Mouse (Mus musculus) layer of hippocampus, postnatal 14 days (tissue): ENCODE measurements around the gene Mrpl30. TPM values are rescaled to one million over a fixed set of nuclear protein-coding genes. Genes with fewer than 3 reads are reported as not detected.

Experiments
- DNase-seq, 2 experiments: peaks; one replicate each; pipeline ENCODE4 v3.0.0; 2021 to 2022; ENCODE audit warnings: low spot score in 2 of 2, mixed read lengths in 1 of 2
- long read RNA-seq, 2 experiments: library from polyadenylated mRNA; stranded (forward); transcript quantifications; one replicate each; pipeline ENCODE4 v2.0.0; 2021
- total RNA-seq, 2 experiments: library from RNA; stranded (reverse); gene quantifications; 2 replicates each; pipeline ENCODE4 v1.2.3; 2021

Mrpl30 gene
- total RNA-seq = 100 to 1,000 TPM; 141 to 142 TPM
- long read RNA-seq, experiment 1, transcript Mrpl30-205 (5 exons, 662 nt) = minor isoform, 11 of 105 reads
- long read RNA-seq, experiment 1, transcript Mrpl30-201 (6 exons, 969 nt) = major isoform, 14 of 105 reads
- long read RNA-seq, experiment 1, partial matches to known transcripts = 0 of 105 reads
- long read RNA-seq, experiment 1, other reads (novel, unspliced or antisense) = 78 of 105 reads
- long read RNA-seq, experiment 2, transcript Mrpl30-205 (5 exons, 662 nt) = minor isoform, 26 of 304 reads
- long read RNA-seq, experiment 2, transcript Mrpl30-201 (6 exons, 969 nt) = major isoform, 59 of 304 reads
- long read RNA-seq, experiment 2, partial matches to known transcripts = 1 of 304 reads
- long read RNA-seq, experiment 2, other reads (novel, unspliced or antisense) = 216 of 304 reads

- peak; percentile 92 to 93 for DNase-seq
These were observed at the start of gene Mrpl30, which contains the start of gene Mitd1 for GRCm38 (mm10) chr1:37890025-37890652. Gene Mrpl30 (plus strand): TSS chr1:37890477. Gene Mitd1 (minus strand): TSS chr1:37890411.

GRCm38 (mm10) chr1:37846878-37847277 lies 43.4 kb upstream of the Mrpl30 start:
- no peak for DNase-seq

- DNase-seq = peak; percentile 27 to 49
These were observed 39.6 kb upstream of the Mrpl30 start for GRCm38 (mm10) chr1:37850696-37851095.

DNA sequence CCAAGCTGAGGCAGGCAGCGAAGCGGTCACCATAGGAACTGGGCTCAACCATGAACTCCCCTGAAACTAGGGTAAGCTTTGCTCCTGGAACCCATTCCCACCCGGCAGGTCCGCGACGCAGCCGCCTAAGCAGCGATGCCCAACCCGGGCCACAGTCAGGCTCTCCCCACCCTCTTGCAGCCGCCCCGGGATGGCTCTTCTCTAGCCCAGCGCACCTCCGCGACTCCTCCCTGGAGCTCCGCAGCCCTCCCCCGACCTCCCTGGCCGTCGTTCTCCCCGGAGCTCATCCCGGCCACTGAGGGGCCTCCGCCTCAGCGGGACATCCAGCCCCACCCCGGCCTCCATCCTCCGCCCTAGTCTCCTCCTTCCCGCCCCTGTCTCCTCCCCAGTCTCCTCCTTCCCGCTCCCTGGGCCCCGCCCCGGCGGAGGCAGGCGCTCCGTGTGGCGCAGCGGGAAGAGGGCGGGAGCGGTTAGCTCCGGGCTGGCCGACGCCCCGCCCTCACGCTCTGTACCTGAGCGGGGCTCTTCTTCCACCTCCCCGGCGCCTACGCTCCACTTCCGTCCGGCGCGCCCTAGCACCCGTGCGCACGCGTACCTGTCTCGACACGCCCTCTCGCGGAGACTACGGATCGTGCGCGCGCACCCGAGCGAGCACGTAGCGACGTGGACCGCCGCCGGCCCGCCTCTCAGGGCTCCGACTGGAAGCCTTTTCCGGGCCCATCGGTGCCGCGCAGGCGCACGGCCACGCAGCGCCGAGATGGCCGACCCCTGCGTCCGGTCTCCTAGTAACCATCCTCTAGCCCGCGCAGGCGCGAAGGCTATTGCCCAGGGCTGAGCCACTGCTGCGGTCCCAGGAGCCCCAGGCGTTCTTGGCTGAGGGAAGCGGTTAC lies 25.5 kb upstream of the Mrpl30 start:
- peak; percentile 99 for DNase-seq

- no peak for DNase-seq
These were observed 24.7 kb upstream of the Mrpl30 start for GRCm38 (mm10) chr1:37865401-37866215.

- DNase-seq = no peak
These were observed 24.0 kb upstream of the Mrpl30 start, which contains the start of gene Tsga10 for GRCm38 (mm10) chr1:37866286-37866685. Gene Tsga10 (minus strand): TSS chr1:37866429.

DNA sequence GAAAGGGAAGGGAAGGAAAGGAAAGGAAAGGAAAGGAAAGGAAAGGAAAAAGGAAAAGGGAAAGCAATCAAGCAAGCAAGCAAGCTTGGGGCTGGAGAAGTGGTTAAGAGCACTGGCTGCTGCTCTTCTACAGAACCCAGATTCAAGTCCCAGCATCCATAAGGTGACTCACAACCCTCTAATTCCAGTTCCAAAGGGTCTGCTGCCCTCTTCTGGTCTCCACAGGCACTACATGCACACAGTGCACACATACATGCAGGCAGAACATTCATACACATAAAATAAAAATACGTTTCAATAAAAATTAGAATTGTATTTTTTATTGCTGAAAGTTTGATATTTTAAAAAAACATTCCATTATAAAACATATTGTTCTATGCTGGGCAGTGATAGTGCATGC lies 23.2 kb upstream of the Mrpl30 start:
- DNase-seq = peak; percentile 23 to 53

DNA sequence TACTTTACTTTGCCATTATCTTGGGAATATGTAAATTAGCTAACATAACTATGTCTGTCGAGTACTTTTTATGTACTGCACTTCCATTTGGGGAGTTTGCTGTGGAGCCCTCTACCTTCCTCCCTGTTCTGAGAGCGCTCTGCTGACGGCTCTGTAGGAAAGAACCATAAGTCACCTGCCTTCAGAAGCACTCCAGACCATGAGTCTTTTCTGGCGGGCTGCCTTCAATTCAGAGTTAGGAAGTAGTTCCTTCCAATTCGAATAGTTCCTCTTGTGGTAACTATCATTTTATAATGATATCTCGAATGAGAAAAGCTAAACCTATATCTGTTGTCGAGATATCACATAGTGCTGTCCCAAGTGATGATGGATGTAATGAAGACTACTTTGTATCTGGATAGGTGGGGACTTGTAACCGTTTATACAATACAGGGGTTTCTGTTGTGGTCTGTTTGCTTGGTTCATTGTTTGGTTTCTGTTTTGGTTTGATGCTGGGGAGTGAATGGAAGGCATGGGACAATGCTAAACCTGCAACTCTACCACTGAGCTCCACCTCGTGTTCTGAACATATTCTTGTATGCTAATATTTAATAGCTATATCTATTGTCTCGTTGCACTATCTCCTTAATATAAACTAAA lies 22.5 kb upstream of the Mrpl30 start:
- no peak for DNase-seq

- DNase-seq = no peak
These were observed 21.6 kb upstream of the Mrpl30 start for GRCm38 (mm10) chr1:37868640-37869039.

DNA sequence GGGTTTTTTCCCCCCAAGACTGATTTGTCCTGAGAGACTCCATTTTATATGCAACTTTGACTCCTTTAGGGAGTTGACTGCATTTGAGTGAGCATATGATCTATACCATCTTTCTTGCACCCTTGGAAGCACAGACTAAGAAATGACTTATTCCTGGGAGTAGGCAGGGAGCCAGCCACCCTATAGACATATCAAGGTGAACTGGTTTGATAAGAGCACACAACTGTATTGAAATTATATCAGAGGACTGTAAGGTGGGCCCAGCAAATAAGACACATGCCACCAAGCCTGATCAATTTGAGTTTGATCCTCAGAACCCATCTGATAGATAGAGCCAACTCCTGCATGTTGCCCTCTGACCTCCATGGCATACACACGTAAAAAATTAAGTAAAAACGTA lies 20.9 kb upstream of the Mrpl30 start:
- no peak for DNase-seq

DNA sequence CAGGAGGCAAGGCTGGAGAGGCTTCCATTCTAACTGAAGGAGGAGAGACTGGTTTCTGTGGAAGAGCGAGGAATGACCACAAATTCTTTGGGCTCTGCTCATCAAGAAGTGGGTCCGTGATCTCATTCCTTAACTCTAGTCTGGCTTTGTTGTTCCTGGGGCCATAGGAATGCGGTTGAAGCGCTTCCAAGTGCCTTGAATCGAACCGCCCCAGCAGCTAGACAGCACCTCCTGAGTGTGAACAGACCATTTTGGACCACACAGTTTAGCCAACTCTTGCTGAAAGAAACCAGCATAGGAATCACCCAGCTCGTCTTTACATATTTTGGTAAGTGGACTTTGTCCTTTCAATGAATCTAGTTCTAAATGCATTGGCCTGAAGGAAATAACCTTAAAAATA lies 18.6 kb upstream of the Mrpl30 start, which contains the start of gene Lipt1:
TSS of gene Lipt1 (plus strand) at position 35 of the 400 bp plus-strand sequence.
- DNase-seq = no peak

DNA sequence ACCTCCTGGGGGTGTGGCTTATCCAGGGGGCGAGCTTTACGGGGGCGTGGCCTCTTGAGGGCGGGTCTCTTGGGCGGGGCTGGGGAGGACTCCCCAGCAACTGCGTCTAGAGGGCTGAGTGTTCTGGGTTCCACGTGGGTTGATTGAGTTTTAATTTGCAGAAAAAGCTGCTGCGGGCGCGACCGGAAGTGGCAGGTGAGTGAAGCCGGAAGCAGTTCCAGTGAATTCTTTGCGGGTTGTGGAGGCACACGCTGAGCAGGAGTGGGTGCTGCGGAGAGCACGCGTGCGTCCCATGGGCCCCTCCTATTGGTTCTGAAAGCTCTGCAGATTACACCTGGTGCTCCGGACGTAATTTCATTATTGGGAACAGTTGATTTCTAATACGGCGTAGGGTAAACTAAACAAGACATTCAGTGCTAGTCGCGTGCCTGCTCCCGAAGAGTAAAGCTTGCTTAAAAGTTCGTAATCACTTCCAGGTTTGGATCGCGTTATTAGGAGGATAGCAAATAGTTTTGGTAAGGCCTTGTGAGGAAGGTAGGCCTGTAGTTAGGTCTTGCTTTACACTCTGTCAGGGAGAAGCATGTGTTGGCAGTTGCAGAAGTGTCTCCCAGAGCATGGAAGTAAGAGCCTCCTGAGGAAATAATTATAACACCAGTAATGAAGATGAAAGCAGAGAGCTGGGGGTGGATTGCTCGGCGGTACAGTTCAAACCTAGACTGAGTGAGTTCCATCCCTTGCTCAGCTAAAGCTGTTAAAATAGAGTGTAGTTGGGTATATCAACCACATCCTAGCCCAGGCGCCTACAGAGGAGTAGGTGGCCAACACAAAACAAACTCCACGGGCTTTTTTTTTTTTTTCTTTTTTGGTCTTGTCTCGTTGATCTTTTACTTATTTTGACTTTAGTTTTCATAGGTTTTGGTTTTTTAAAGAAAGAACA lies 17.9 kb upstream of the Mrpl30 start:
- peak; percentile 72 to 87 for DNase-seq

DNA sequence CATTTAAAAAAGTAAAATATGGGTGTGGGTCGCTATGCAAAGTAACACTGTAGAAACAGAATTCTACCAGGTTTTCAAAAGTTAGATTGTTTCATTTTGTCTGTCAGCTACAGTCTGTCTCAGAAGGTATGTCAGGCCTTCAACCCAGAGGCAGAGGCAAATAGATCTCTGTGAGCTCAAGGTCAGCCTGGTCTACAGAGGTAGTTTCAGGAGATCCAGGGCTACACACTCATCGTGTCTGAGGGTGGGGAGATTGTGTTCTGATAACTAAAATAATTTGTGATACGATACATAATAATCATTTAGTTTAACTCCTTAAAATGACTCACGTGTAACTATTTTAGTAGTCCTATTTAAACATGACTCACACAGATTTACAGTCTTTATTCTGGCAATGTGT lies 17.1 kb upstream of the Mrpl30 start:
- DNase-seq = no peak

DNA sequence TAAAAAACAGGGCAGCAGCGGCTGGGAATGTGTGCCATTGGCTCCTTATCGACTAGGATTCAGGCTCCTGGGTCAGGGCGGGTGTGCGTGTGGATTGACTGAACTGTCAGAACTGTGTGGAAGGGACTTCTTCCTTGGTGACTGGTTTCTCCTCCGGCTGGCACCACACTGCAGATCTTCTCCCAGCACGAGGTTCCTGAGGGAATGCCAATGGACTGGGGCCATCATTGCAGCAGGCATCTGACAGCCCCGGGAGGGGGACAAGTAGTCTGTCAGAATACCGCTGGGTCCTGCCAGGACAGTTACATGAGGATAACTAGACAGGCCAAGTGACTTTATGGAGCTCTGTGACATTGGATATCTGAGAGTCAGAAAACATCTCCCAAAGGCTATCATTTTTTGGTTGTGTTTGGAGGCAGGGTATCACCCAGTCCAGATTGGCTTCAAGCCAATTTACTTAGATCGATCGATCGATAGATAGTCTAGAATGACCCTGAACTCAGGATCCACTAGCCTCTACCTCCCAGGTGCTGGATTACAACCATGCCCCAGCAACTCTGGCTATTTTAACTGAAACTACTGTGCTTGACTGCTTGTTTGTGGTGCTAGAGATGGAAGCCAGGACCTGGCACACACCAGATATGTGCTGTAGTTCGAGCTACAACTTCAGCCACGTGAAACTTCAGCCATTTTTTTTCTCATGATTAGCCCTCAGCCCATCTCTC lies 12.4 kb upstream of the Mrpl30 start:
- DNase-seq = no peak

DNA sequence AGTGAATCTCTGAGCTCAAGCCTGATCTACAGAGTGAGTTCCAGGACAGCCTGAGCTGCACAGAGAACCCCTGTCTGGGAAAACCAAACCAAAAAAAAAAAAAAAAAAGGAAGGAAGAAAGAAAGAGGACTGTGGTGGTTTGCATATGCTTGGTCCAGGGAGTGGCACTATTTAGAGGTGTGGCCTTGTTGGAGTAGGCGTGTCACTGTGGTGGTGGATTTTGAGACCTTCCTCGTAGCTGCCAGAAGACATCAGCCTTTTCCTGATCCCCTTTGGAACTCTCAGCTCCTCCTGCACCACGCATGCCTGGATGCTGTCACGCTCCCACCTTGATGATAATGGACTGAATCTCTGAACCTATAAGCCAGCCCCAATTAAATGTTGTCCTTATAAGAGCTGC lies 6.9 kb upstream of the Mrpl30 start:
- no peak for DNase-seq

DNA sequence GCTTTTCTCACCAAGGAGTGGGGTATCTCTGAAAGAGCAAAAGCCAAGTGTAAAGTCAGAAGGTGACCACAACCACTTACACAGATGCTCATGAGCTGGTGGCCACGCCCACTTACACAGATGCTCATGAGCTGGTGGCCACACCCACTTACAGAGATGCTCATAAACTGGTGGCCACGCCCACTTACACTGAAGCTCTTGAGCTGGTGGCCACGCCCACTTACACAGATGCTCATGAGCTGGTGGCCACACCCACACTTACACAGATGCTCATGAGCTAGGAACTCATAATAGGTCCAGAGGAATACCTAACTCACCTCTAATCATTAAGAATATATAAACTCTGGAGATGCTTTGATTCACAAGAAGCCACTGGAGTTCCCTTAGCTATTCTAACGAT lies 5.8 kb upstream of the Mrpl30 start:
- DNase-seq = no peak

- no peak for DNase-seq
These were observed 1.1 kb upstream of the Mrpl30 start for GRCm38 (mm10) chr1:37889206-37889605.

- DNase-seq = no peak
These were observed 1.1 kb downstream of the Mrpl30 start for GRCm38 (mm10) chr1:37891400-37891799.
